Mouse (Mus musculus): ENCODE measurements around the gene Jhy.

The Jhy gene

DNA sequence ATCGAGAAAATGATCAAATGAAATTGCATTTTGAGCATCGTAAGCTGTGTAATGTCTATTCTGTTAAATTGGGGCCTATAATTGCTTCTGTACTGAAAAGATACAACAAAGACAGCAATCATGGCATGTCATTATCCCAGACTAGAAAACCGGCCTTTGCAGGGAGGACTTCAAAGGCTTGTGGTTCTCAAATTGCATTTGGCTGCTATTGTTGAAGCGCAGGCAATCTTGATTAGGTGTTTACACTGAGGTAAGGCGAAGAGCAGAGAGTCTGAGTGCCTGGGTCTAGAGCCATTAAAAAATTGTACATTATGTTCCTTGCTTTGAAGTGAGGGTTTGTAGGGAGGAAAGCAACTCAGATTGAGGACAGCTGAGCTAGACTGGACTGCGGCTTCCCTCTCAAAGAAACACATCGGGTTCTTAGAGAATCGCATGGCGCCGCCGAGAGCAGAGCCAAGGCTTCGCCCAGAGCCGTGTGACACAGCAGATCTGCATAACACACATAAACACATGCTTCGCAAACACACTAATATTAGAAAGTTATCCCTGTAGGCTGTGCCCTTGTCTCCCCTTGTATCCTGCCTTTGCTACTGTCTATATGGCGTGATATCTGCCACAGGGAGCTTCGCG is 36.5 kb downstream of the Jhy start:
- no peak for DNase-seq (ENCODE audit: low read depth, low spot score)

GRCm38 (mm10) chr9:40917871-40918613 is 45.9 kb downstream of the Jhy start:
- DNase-seq (ENCODE audit: low read depth, low spot score): peak; percentile 70

DNA sequence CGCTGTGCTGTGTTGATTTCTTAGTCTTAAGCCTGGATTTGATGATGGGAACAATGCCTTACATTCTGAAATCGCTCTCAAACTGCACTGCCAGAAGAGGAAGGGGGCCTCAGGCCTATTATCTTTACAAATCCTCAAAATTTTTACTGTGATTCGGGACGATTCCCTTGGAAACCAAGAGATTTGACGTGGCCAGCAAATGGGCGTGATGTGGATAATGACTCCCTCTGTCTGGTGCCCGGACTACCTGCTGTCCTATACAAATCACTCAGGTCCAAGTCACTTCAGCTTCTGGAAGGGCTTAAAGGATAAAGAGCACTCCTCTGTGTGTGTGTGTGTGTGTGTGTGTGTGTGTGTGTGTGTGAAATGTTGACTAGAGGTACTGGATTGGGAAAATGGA is 55.0 kb downstream of the Jhy start:
- DNase-seq (ENCODE audit: low read depth, low spot score): no peak

- no peak for DNase-seq (ENCODE audit: low read depth, low spot score)
These were observed 55.5 kb downstream of the Jhy start for GRCm38 (mm10) chr9:40908411-40908810.

- DNase-seq (ENCODE audit: low read depth, low spot score): no peak
These were observed 56.5 kb downstream of the Jhy start for GRCm38 (mm10) chr9:40907413-40907812.

DNA sequence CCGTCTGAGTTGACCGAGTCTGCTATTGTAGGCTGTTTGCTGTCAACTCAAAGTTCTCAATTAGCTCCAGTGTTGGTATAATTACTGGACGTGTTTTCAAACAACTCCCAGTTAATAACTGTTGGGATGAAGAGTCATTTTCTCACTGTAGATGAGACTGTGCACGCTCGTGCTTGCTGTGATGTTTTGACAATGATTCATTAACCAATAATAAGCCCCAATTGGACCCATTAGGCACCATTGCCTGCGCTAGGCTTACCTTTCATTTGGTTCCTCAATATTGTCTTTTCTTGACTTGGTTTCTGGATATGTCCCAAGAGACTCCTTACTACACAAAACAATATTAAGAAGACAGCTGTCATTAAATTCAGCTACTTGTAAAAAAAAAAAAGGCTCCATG is 71.5 kb downstream of the Jhy start:
- DNase-seq (ENCODE audit: low read depth, low spot score): no peak

DNA sequence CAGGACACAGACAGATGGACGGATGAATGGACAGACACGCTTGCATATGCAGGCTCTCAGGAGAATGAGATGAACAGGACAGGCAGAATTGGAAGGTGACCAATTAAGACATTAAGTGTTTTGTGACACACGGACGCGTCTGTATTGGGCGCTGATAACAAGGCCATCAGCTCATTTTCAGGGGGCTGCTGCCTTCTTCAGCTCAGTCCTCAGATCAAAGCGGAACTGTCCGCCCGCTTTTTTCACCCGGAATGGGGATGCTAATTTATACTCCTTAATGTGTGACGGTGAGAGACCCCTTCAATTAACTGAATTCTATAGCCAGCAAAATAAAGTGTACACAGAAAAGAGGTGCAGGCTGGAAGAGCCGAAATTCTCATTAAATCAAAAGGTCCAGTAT is 74.5 kb downstream of the Jhy start:
- no peak for DNase-seq (ENCODE audit: low read depth, low spot score)

DNA sequence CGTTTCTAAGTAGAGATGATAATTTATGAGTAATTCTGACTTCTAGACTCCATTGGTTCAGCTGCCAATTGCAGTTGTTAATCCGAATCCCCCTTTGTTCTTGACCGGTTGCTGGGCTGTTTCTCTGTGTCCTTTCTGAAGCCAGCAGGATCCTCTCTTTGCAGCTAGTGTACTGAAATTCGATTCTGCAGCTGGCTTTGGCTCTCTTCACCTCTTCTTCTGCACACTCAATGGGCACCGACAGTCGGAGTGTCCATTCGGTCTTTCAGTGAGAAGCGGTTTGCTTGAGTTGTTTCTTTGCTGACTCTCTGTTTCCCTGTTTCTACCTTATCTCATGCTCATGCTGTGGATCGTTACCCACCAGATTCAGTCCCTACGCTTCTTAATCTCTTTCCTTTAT is 78.2 kb downstream of the Jhy start:
- DNase-seq (ENCODE audit: low read depth, low spot score): no peak

DNA sequence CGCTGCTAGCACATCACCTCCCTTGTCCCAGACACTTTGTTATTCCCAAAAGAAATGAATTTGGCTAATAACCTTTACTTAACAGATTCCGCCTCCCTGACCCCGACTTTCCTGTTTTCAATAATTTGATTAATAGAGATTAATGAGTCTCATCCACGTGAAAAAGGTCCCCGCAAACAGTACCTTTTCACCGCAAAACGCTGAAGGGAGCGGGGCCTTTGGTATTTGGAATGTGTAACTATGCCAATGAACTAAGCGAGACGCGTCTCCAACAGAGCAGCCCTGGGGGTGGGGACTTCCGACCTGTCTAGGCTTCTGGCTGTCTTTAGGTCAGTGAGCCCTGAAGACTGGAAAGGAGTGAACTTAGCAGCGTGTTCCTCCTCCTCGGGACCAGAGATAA is 84.9 kb downstream of the Jhy start:
- no peak for DNase-seq (ENCODE audit: low read depth, low spot score)

DNA sequence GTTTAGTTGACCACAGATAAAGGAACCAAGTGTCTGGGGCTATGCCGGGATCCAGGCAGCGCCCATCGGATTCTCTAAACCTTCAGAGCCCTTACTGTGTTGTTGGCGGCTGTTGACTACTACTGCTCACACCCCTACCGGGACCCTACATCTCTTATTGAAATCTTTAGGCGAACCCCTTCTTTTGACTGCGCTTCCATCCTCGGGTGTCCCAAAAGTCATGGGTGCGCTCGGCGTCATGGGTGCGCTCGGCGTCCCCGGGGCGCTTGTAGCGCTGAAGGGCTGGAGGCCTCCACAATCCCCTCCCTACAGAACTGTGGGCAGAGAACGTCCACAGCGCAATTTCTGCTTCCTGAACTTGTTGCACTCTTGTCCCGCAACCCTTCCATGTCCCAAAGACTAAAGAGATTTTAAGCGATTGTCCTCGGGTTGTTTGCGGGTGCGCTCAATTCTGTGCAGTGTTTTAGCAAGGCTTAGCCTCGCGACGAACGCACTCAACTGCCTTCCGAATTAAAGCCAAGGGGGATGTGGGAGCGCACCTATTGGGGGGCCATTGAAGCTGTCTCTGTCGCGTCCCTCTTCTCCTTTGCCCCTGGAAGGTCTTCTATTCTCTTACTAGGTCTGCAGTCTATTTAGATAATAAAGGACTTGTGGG is 85.5 kb downstream of the Jhy start:
- DNase-seq (ENCODE audit: low read depth, low spot score): no peak

DNA sequence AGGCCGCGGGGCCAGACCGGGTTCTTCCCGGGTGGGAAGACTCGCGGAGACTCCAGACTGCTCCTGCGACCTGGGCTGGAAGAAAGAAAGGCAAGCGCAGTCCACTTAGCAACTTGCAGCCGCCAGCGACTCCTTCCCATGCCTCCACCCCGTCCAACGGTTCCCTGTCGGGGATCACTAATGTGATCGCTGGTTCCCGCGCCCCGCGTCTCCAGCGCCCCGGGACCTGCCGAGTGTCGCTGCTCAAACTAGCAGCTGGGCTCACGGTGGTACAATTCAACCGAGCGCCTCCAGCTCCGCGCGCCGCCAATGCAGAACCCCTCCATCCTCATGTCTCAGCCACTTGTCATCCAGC is 86.1 kb downstream of the Jhy start:
- DNase-seq (ENCODE audit: low read depth, low spot score): no peak

- DNase-seq (ENCODE audit: low read depth, low spot score): no peak
These were observed 86.6 kb downstream of the Jhy start for GRCm38 (mm10) chr9:40877146-40877880.

DNA sequence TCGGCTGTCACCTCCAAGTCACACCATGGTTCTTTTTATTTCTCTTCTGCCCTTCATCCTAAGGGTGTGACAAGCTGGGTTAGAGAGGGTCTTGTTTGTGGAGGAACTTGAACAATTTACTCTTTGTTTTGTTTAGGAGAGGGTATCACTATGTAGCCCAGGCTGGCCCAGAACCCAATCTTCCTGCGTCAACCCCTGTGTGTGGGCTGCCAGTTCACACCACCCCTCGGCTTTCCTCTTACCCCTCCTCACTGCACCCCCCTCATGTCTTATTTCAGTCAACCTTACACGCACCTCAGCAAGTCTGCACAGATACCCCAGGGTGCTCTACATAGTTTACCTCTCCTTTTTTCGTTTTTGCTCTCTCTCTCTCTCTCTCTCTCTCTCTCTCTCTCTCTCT is 87.2 kb downstream of the Jhy start:
- DNase-seq (ENCODE audit: low read depth, low spot score): no peak

- no peak for DNase-seq (ENCODE audit: low read depth, low spot score)
These were observed 87.8 kb downstream of the Jhy start for GRCm38 (mm10) chr9:40876164-40876563.

- no peak for DNase-seq (ENCODE audit: low read depth, low spot score)
These were observed 88.5 kb downstream of the Jhy start for GRCm38 (mm10) chr9:40875431-40875830.

DNA sequence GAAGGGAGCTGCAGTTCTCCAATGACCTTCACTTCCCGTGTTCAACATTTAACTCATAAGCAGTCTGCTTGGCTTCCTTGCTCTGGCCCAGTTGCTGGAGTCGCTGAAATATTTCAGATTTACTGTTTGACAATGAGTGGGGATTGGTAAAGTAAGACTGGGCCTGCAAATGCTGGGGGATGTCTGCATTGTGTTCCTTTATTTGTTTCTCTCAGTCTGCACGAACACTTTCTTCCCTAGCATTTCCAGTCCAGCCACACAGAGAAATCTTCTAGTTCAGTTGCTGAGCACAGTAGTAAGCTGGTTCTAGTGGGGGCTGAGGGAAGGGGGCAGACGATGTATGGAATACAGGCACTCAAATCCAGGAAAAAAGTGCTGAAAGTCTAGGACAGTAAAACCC is 89.0 kb downstream of the Jhy start:
- DNase-seq (ENCODE audit: low read depth, low spot score): no peak

GRCm38 (mm10) chr9:40873556-40874470 is 90.1 kb downstream of the Jhy start, which contains the start of gene Bsx:
Gene Bsx, plus strand, starts transcription at chr9:40874127.
- peak; percentile 73 for DNase-seq (ENCODE audit: low read depth, low spot score)

DNA sequence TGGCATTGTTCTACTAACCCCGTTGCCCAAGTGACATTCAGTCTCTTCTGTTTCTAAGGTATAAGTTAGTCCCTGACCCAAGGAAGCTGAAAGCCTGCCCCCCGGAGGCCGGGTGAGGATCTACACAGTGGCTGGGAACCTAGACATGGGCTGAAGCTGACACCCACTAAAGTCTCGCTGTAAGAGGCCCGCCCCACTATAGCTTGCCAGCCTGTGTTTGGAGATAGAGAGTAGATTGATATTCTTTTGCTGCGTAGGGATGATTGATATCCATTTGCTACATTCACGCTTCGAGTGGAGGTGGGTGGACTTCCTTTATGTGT is 91.8 kb downstream of the Jhy start:
- no peak for DNase-seq (ENCODE audit: low read depth, low spot score)

GRCm38 (mm10) chr9:40871369-40872155 is 92.4 kb downstream of the Jhy start:
- peak; percentile 71 for DNase-seq (ENCODE audit: low read depth, low spot score)

- no peak for DNase-seq (ENCODE audit: low read depth, low spot score)
These were observed 93.6 kb downstream of the Jhy start for GRCm38 (mm10) chr9:40870331-40870730.

DNA sequence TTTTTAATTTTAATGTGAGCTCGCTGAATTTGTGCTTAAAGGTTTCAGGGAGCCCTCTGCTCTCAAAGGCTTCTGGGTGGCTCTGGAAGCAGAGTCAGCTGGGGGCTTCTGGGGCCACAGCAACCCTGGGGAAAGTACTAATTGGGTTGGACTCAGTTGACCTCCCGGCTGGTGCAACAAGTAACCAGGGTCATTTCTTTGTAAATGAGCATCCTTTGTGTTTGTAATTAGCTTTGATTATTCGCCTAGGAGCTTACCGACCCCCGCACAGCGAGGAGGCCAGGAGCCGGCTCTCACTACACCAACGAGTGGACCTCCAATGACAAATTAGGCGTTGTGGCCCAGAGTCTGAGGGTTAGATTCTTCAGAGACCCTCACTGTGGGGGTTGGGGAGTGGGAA is 104.7 kb downstream of the Jhy start:
- DNase-seq (ENCODE audit: low read depth, low spot score): no peak

All from A20 (cell line).